Mouse (Mus musculus) heart, adult 2 months (tissue): ENCODE measurements at regions not wholly inside any gene's neighbourhood (a gene's known extent, or its start where the extent isn't known, plus 50 kb on each side); places are given as distances from the start of the nearest gene placed in this dataset.

ENCODE experiments used
- CTCF ChIP-seq: fragments of 200-600 bp; IDR thresholded peaks from 2 replicates; pipeline ENCODE4 v1.8.1; 2022; ENCODE audit warnings: antibody characterized with exemption, mild to moderate bottlenecking, moderate library complexity
- EP300 ChIP-seq: fragments of 200-500 bp; IDR thresholded peaks from 2 replicates; pipeline ENCODE4 v1.6.1; 2011; ENCODE audit warnings: low read depth, low read length, control low read depth; ENCODE audit not compliant: insufficient read depth
- POLR2A ChIP-seq: fragments of 200-500 bp; IDR thresholded peaks from 2 replicates; pipeline ENCODE4 v1.6.1; 2011; ENCODE audit warnings: mild to moderate bottlenecking, low read depth, low read length, control low read depth; ENCODE audit not compliant: insufficient read depth

DNA sequence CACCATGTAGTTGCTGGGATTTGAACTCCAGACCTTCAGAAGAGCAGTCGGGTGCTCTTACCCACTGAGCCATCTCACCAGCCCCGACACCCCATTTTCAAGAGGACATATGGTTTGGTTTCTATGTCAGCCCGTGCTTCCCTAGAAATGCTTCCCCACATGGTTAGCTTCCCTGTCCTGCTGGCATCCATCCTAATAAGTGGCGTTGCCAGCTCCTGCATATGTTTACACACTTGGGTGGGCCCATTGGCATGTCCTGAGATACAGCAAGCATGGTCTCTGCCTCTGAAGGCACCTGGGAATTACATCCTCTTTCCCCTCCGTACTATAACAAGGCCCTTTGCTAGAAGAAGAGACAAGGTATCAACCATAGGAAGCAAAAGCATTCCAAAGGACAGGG is 119.6 kb upstream of the Arntl start:
- no peak for TF ChIP-seq CTCF
- no peak for TF ChIP-seq POLR2A
- TF ChIP-seq EP300 = no peak
